Mouse (Mus musculus) neural tube, embryonic 14.5 days (tissue): ENCODE results near the gene Gas2l2. TPM values are rescaled to one million over a fixed set of nuclear protein-coding genes. Genes with fewer than 3 reads are reported as not detected.

ENCODE experiments used
- ATAC-seq: fragments of 200-750 bp; cut with Nextera tagmentation; 2 replicates; pipeline ENCODE4 v1.8.0; 2017; ENCODE audit warnings: low read depth, mild to moderate bottlenecking, moderate TSS enrichment, moderate library complexity
- H3K27ac ChIP-seq: fragments of 300-500 bp; sonication (generic); 2 replicates; pipeline ENCODE4 v1.5.1; 2014; ENCODE audit warnings: low read depth, mild to moderate bottlenecking, control low read depth, low read length, moderate library complexity, mixed read lengths
- H3K27me3 ChIP-seq: fragments of 300-500 bp; sonication (generic); 2 replicates; pipeline ENCODE4 v1.6.1; 2014; ENCODE audit warnings: low read length; ENCODE audit not compliant: control insufficient read depth, insufficient read depth
- H3K36me3 ChIP-seq: fragments of 300-500 bp; sonication (generic); 2 replicates; pipeline ENCODE4 v1.6.1; 2014; ENCODE audit warnings: low read length, mixed read lengths; ENCODE audit not compliant: control insufficient read depth, insufficient read depth
- H3K4me1 ChIP-seq: fragments of 300-500 bp; sonication (generic); 2 replicates; pipeline ENCODE4 v1.6.1; 2014; ENCODE audit warnings: low read length; ENCODE audit not compliant: control insufficient read depth, insufficient read depth
- H3K4me2 ChIP-seq: fragments of 300-500 bp; sonication (generic); 2 replicates; pipeline ENCODE4 v1.6.1; 2014; ENCODE audit warnings: mild to moderate bottlenecking, low read depth, low read length, control low read depth
- H3K4me3 ChIP-seq: fragments of 300-500 bp; sonication (generic); 2 replicates; pipeline ENCODE4 v1.5.1; 2014; ENCODE audit warnings: low read depth, low read length, control low read depth, mixed read lengths
- H3K9ac ChIP-seq: fragments of 300-500 bp; sonication (generic); replicated peaks from 2 replicates; pipeline ENCODE4 v1.6.1; 2014; ENCODE audit warnings: low read depth, mild to moderate bottlenecking, control low read depth, low read length, mixed read lengths
- H3K9me3 ChIP-seq: fragments of 300-500 bp; sonication (generic); 2 replicates; pipeline ENCODE4 v1.6.1; 2016; ENCODE audit warnings: low read length; ENCODE audit not compliant: control insufficient read depth
- WGBS: fragments of 180-500 bp; shearing (Covaris S2); extraction: QIAGEN DNeasy Blood & Tissue Kit; methylation state at CpG from one replicate; pipeline ENCODE4 v1.1.7; 2014; 5-methylcytosine and 5-hydroxymethylcytosine counted together
- polyA plus RNA-seq: library from polyadenylated mRNA; unstranded; fragments of >200 nt; fragmentation: Nextera tagmentation; extraction: Ambion mirVana; gene quantifications from 2 replicates; pipeline ENCODE4 v1.2.1, GENCODE M21; 2014

Gas2l2 gene
- polyA plus RNA-seq, 1 experiment from 2014 or later = 0.70 TPM

DNA sequence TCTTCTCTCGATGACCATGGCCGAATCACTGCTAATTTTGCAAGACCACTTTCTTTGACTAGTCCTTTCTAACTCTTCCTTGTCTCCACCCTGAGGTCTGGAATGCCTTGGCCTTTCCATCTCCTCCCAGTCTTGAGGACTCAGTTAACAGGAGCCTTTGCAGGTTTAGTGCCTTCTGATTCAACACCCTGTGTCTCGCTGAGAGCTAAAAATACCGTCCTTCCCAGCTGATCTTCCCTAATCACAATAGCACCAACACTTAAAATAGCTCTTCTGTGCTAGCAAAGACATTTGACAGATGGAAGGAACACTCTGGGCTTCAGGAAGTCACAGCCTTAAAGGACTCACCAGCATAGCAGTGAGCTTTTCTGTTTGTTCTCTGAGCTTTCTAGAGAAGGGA is 36.2 kb downstream of the Gas2l2 start:
- no peaks in the 10 kb centered on the region for H3K4me1 ChIP-seq
- H3K9me3 ChIP-seq = no peaks in the 10 kb centered on the region
- H3K27ac ChIP-seq = no peak overlapping the region
- ATAC-seq = no peak
- no peak overlapping the region for H3K4me2 ChIP-seq
- H3K9ac ChIP-seq = no peak overlapping the region
- no peak overlapping the region for H3K4me3 ChIP-seq
- 95% methylated on average over 4 of the region's 4 CpGs for whole genome bisulfite sequencing
- H3K27me3 ChIP-seq = no peaks in the 10 kb centered on the region
- H3K36me3 ChIP-seq = peaks cover 49% of the 10 kb centered on the region

DNA sequence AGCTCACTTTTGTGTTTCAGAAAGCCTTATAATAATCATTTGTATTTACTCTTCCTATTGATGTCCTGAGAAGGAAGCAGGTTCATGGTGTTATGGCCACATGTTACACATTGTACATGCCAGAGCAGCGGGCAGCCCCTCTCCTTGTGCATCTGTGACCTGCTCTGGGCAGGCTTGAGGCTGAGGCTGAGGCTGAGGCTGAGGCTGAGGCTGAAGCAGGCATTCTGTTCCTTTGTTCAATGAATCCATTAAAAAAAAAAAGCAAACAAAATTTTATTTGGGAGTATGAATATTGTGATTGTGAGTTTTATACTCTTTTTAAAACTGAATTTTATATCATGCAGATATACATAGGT is 45.7 kb downstream of the Gas2l2 start:
- H3K36me3 ChIP-seq = peaks cover 10% of the 10 kb centered on the region
- peaks cover 8% of the 10 kb centered on the region; the same call in 1 of the 2 replicates for H3K4me1 ChIP-seq
- H3K4me2 ChIP-seq = no peak overlapping the region
- WGBS = 39% methylated on average over 1 of the region's 1 CpGs
- no peak for ATAC-seq
- no peaks in the 10 kb centered on the region for H3K27me3 ChIP-seq
- H3K4me3 ChIP-seq = no peak overlapping the region
- no peak overlapping the region for H3K27ac ChIP-seq
- no peaks in the 10 kb centered on the region for H3K9me3 ChIP-seq
- no peak overlapping the region for H3K9ac ChIP-seq

- Histone ChIP-seq H3K9ac (no peak overlapping the region), H3K9me3 (no peaks in the 10 kb centered on the region), H3K27ac (no peak overlapping the region), H3K4me1 (peaks cover 8% of the 10 kb centered on the region; the same call in 1 of the 2 replicates), H3K27me3 (no peaks in the 10 kb centered on the region), H3K36me3 (peaks cover 15% of the 10 kb centered on the region), H3K4me3 (no peak overlapping the region), H3K4me2 (no peak overlapping the region)
- no peak for ATAC-seq
- 29% methylated on average over 9 of the region's 9 CpGs for WGBS
Measured at GRCm38 (mm10) chr11:83382876-83383531, 46.3 kb downstream of the Gas2l2 start.

GRCm38 (mm10) chr11:83379745-83380341 is 49.4 kb downstream of the Gas2l2 start:
- 80% methylated on average over 7 of the region's 7 CpGs for WGBS
- Histone ChIP-seq H3K27ac (no peak overlapping the region), H3K4me1 (peaks cover 8% of the 10 kb centered on the region; the same call in 1 of the 2 replicates), H3K9ac (no peak overlapping the region), H3K4me3 (no peak overlapping the region), H3K9me3 (no peaks in the 10 kb centered on the region), H3K27me3 (no peaks in the 10 kb centered on the region), H3K36me3 (peaks cover 33% of the 10 kb centered on the region), H3K4me2 (no peak overlapping the region)
- no peak for ATAC-seq

Other genes with a start within 250 kb of the Gas2l2 start
- 0.09 and 0.23 TPM in 2 replicates for gene Slfn3, start 238.1 kb downstream of the Gas2l2 start, polyA plus RNA-seq
- 0.16 TPM in 1 of 2 replicates, not detected in the other for gene Slfn14, start 142.7 kb downstream of the Gas2l2 start, polyA plus RNA-seq
- 155 and 160 TPM in 2 replicates for gene Ap2b1, start 130.4 kb downstream of the Gas2l2 start, polyA plus RNA-seq
- 16.3 and 16.8 TPM in 2 replicates for gene Pex12, start 126.9 kb downstream of the Gas2l2 start, polyA plus RNA-seq
- 21.3 and 24.0 TPM in 2 replicates for gene Rasl10b, start 20.3 kb downstream of the Gas2l2 start, polyA plus RNA-seq
- 0.62 and 0.76 TPM in 2 replicates for gene 1700020L24Rik, start 8.2 kb upstream of the Gas2l2 start, polyA plus RNA-seq
- 1.9 and 5.7 TPM in 2 replicates for gene Mmp28, start 33.6 kb upstream of the Gas2l2 start, polyA plus RNA-seq
- 9.5 and 20.4 TPM in 2 replicates for gene Taf15, start 43.6 kb upstream of the Gas2l2 start, polyA plus RNA-seq
- gene Heatr9, start 92.7 kb upstream of the Gas2l2 start, polyA plus RNA-seq = not detected in 2 replicates
- gene Ccl5, start 101.1 kb upstream of the Gas2l2 start, polyA plus RNA-seq = not detected in 2 replicates
- 1.4 and 4.0 TPM in 2 replicates for gene Ccl9, start 149.2 kb upstream of the Gas2l2 start, polyA plus RNA-seq
- gene Ccl6, start 163.6 kb upstream of the Gas2l2 start, polyA plus RNA-seq = 1.5 and 2.7 TPM in 2 replicates
- not detected in 2 replicates for gene Rpl9-ps1, start 216.2 kb upstream of the Gas2l2 start, polyA plus RNA-seq
- 1.2 and 2.3 TPM in 2 replicates for gene Ccl3, start 219.9 kb upstream of the Gas2l2 start, polyA plus RNA-seq
- gene Ccl4, start 233.1 kb upstream of the Gas2l2 start, polyA plus RNA-seq = 0.58 and 0.67 TPM in 2 replicates